Mouse (Mus musculus) kidney, adult 18-20 months (tissue): ENCODE measurements around the gene Car10.

Source experiments
- DNase-seq: peaks from one replicate; pipeline ENCODE4 v3.0.0; 2021

Gene Car10

DNA sequence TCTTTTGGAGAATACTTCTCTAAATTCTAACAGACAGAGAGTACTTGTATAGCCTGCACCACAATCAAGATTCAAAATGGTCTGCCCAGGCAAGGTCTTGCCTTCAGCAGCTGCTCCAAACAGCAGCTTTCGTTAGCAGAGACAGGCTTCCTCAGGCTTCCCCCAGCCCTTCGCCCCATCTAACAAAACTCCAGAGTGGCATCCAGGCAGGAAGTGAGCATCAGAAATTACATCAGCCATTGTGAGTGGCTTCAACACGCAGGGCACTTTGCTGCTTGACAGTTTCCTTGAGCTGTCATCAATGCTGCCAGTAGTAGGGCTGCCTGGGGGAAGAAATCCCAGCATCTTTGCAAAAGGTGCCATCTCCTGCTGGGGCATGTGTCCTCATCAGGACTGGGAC is 405.0 kb downstream of the Car10 start:
- no peak for DNase-seq

DNA sequence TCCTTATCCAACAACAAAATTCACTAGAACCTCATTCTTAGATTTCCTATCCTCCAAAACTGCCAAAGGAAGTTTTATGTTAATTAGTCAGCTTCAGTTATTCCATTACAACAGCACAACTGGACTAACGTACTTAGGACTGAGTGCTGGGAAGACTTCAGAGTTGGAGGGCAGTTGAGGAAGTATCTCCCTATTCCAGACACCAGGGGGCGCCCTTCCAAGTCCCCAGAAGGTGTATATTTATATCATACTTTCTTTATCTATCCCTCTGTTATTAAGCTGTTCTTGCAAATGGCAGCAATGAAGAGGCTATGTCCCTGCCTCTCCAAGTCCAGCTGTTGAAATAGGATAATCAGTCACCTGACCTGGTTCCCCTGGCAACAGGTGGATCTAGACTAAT is 405.6 kb downstream of the Car10 start:
- peak; percentile 30 for DNase-seq

DNA sequence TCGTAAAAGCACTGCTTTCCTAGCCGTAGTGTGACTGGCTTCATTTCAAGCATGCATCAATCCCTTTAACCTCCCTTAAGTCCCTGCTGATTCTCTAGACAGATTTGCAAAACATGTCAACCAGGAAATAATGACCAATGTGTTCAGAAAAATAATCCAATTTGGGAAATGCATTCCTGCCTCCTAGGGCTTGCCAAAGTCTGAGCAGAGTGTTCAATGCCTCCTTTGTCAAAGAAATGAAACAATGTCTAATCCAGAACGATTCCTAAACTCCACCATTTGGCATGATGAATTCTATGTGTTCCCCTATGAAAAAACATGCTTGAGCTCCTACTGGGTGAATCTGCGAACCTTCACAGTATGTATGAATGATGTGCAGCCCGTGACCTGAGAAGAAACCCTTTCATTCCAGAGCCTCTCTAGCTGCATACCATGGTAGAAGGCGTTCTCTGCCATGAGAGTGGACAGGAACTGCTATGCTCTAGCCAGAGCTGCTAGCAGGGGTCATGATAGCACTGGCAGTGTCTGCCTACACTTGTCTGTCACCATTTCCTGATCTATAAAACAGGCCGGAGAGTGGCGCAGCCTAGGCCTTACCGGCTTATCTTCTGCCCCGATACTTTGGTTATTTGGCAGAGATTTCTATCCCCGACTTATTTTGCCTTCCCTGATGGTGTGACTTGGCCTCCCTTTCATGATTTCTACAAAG is 411.9 kb downstream of the Car10 start:
- DNase-seq: no peak

DNA sequence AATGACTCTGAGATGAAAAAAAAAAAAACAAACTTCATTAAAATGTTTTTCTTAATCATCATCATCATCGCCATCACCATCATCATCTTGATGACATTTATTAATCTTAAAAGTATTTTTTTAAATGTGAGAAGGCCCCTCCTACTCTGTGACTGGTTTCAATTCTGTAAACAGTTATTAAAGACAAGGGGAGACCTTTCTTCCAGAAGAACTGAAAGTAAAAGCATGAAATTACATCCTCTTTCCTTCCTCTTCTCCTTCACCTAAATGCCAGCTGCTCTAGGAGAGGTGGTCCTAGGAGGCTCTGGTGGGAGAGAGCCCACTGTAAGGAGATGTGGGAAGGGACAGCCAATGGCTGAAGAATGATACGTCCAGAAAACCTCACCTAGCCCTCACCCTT is 415.0 kb downstream of the Car10 start:
- no peak for DNase-seq

DNA sequence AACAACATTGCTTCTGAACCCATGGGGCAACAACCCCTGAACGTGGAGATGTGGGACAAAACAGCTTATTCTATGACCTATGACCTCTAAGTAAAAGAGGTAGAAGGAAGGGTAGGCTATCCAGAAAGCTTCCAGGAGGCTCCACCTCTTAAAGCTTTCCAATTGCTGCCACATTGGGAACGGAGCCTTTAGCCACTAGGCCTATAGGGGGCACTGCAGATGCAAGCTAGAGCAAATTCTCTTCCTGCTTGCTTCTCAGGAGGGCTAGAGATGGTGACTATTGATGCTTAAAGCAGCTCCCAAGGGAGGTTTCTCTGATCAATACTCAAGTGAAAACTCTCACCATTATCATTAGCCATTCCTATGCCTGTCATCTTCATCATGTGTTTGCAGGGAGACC is 416.6 kb downstream of the Car10 start:
- DNase-seq: no peak

DNA sequence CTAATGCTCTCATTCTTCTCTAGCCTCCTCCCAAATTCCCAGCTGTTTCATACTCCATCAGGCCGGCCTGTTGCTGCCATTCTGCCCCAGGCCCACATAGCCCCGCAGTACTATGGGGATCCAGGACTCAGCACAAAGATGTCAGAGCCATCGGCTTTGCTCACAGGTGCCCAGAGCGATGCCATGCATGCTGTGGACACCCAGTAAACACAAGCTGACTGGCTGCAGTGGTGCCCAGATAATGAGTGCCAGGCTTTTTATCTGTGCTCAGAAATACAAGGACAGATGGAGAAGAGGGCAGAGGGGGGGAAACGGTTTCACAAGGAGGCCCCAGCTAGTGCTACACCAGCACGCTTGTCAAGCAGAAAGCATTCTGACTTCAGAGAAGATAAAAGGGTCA is 417.7 kb downstream of the Car10 start:
- DNase-seq: no peak

DNA sequence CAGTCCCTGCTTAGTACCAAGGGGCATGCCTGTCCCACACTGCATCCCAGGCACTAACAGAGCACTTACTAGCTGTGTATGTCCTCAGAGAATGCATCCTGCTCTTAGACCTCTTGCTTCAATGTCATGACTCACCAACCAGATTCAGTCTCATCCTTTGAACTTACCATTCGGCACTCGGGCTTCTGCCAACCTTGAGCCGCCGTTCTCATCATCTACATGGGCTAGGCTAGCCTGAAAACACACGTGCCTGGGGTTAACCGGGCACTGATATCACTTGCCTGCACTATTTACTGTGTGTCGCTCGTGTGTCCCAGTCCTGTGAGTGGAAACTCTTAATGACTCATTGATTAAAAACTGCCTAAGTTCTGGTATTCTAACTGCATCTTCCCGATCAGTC is 418.4 kb downstream of the Car10 start:
- no peak for DNase-seq

DNA sequence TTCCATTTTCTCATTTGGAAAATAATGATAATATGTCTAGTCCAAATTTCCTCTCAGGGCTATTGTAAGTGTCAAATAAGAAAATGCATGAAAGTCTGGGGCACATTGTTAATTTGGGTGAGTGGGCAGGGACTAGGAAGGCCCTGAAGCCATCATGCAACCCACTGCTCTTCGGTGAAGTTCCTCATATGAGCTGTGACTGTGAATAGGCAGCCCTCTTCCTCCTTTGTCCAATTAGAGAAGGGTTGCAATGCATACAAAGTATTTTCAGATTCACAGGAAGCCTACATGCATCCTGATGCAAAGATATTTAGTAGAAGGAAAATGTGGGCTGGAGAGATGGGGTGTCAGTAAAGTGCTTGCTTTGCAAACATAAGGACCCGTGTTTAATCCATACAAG is 419.1 kb downstream of the Car10 start:
- DNase-seq: no peak

DNA sequence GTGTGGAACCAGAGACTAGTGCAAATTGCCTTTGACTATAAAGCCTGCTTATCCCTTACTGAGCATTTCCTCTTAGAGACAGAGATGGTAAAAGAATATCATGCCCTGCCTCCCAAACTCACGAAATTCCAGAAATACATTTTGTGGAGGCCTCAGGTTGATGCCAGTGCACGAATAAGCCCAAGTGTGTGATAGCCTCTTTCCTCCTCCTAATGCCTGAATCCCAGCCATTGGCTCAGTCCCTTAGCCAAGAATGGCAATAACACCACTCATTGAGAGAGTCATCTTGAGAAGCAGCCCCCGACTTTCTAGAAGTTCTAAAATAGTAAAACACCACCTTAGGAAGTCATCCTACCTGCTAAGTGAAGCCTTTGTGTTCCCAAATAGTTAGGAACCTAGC is 424.7 kb downstream of the Car10 start:
- DNase-seq: no peak

DNA sequence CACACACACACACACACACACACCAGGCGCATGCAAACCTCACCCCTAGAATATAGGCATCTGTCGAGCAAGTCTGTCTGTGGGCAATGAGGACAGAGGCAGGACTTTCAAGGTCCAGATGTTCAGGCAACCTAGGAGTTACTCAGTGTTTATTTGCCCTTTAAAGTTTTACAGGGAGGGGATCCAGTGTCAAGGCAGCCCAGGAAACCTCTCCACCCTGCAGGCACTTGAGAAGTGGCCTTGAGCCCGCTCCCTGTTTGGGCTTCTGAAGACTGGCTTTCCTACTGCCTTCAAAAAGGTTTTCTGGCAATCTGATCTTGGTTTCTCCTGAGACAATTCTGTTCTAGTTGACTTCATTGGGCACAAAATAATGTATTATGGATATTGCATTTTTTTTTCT is 428.1 kb downstream of the Car10 start:
- no peak for DNase-seq

DNA sequence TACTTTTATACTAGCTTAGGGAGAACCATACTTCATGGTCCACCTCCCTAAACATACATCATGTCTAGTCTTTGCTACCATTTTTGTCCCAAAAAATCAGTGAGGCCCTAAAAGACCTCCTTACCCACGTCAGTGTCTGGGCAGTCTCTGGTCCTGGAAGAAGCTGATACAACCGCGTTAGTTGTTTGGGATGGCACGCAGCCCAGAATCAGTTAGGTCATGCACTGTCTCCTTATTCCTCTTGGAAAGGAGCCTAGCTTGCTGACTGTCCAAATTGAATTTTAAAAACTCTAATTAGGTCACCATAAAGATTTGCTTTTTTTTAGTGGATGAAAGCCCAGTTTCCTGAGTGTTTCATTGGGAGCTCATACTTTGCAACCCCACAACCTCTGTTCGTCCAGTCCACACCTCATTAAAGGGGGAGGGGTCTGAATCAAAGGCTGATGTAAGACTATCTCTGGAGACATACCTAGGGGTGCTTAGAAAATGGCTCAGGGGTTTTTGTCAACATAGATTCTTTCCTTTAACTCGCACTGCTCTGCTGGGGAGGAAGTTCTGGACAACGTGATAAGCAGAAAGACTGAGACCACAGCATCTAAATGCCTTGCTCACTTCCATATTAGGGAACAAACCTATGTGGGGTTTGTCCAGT is 433.3 kb downstream of the Car10 start:
- peak; percentile 45 for DNase-seq

DNA sequence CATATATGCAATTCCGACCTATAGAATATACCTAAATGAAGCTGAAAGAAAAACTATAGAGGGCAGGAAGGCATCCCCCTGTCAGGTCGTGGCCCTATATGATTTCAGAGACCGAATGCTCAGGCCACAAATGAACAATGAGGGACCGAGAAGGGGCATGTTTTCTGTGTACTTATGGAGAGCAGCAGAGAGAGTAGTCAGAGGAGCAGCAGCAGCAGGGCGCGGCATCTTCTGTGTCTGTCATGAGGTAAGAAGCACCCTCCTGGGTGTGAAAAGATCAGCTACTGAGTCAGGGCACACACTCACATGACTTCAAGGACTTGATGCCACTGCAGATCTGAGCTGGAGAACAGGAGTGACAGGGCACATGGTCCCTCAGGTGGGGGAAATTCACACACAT is 438.4 kb downstream of the Car10 start:
- DNase-seq: no peak

DNA sequence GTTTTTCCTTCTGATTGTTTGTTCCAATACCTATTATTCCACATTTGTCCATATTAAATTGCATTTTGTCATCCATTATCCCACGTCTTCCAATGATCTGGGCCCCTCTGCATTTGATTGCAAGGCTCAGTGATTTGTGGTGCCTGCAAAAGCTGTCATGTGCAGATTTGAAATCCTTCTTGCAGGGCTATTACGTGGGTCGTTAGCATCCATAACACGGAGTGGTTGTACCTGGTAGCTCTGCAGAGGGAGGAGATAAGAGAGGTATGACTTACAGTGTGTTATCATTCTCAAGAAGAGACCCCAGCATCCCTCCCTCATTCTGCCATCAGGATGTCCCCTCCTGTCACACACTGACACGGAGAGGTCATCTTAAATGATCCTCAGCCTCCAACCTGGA is 451.1 kb downstream of the Car10 start:
- DNase-seq: no peak

DNA sequence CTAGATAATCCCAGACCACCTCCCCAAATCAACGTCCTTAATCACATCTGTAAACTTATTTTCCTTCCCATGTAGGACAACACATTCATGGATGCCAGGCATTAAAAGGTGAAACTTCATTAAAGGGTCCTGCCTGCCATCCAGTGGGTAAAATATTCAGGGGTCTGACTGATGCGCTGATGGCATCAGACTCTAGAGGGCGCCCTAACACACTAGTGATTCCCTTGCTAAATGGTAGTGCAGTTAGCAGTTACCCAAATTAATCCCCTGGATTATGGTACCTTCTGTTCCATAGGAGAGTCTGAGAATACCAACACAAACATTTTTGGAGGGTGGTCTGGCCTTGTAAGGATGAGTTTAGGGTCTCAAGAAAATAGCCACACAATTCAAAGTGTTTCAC is 453.1 kb downstream of the Car10 start:
- peak; percentile 40 for DNase-seq

DNA sequence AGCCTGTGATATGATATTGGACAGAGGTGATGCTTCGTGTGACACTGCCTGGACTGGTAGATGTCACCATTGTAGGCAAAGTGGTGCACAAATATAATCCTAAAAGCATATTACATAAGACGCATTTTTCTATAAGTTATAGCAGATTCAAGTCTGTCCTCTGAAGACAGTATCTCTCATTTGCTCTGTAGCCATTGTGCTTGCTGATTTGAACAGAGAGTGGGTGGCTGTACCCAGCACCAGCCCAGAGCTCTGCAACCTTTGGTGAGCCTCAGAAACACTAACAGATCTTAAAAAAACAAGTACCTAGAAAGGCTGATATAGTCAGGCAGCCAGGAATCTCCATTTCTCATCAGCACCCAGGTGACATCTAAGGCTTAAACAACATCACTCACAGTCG is 461.3 kb downstream of the Car10 start:
- no peak for DNase-seq

DNA sequence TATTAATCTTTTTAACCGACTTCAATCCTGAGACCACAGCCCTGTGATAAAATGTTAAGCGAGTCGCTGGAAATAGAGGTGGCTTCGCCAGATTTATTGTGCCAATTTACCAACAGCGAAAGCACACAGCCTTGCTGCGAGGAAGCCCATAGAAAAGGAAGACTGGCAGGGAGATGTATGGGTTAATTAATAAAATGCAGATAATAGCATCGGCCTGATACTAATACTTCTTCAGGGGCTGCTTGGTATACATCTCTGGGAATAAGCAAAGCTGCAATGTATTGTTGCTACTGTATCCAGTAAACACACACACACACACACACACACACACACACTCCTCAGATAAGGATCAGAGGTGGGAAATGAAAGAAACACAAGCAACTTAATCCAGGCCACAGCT is 462.7 kb downstream of the Car10 start:
- DNase-seq: no peak

DNA sequence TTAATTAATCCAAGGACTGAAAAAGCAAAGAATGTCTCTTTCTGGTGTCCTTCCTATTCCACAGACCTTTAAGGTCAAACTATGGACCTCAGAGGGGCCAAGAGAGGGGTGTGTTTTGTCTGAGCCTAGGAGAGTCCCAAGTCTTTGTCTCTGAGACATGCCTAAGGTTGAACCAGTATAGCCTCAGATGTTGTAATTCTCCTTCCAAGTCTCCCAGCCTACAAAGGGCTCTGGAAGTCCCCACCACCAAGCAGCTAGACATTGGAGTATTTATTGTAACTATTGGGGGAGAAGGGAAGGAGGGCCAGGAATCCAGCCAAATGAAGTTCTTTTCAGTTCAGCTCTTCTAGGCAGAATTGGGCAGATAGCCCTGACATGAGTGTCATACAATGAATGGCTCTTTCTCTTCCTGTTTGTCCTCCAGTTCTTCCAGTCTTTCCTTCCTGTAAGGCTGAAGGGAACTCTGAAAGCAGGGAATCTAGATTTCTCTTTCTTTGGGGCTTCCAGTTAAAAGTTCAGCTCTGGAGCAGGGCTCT is 464.6 kb downstream of the Car10 start:
- no peak for DNase-seq

DNA sequence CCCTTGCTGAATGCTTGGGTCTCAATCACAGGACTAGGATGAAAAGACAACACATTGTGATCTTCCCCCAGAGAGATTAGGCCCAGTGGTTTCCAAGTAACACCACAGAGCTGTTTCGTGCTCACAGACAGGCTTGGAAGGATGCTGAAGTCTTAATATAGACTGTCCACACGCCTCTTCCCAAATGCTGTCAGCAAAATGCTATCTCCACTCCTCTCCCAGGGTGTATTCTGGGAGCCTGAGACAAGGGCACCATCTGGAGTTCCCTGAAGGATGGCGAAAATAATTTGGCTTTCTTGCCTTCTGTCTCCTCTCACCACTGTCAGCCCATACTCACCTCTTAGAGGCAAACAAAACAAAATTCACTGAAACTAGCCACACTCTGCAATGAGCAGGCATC is 467.9 kb downstream of the Car10 start:
- DNase-seq: no peak

DNA sequence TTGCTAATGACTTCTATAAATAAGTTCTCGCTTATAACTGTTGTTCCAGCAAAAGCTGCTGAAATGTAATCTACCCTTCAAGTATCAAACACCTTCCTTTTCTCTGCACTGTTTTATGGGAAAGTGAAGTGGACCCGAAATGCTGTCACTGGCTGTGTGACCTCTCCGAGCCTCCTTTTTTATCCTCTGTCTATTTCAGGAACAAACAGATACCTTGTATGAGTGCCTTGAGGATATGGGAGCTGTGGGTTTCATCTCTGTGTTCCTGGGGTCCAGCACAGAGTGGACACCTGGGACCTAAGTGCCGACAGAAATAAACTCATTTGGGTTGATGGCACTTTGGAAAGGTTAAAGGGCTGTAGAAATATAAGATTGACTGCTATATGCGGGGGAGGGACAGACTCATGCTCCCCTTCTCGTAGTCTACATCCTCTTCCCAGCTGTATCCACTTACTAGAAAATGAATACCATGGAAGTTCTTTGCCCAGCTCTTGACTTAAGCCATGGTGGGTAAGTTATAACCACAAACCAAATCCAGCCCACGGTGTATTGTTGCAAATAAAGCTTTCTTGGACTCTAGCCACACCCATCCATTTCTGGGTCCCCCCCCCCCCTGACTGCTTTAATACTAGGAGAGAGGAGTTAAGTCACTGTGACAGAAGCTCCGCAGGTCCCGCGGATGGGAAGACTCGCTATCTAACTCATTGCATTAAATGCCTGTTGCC is 474.3 kb downstream of the Car10 start:
- DNase-seq: no peak

DNA sequence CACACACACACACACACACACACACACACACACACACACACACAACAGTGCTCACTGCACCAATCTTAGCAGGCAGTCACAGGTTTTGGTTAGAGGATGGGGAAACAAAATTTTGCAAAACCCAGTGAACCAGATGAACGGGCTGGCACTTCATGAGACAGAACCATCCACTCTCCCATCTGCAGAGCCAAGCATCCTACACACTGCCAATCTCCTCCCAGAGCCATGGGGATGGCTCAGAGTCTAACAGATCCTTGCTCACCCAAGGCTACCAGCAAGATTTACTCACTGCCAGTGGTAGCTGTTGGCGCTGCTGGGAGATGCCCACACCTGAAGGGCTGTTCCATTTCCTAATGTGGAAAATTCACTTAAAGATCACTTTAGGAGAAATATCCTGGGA is 479.6 kb downstream of the Car10 start:
- DNase-seq: no peak

DNA sequence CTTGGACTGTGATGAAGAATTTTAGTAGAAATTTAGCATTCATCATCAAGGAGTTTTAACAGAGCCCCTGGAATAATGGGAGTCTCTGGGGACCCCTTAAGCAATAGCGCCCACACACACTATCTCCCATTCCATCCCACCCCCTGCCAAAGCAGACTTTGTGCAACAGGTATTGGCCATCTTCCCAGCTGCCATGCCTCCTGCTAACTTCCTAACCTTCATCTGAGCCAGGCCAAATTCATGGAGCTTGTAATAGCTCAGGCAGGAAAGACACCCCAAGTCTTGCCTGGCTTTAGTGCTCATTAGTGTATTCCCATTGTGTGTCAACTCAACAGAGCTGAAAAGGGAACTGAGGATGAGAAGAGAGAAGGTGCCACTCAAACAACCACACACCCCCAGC is 481.8 kb downstream of the Car10 start:
- no peak for DNase-seq

DNA sequence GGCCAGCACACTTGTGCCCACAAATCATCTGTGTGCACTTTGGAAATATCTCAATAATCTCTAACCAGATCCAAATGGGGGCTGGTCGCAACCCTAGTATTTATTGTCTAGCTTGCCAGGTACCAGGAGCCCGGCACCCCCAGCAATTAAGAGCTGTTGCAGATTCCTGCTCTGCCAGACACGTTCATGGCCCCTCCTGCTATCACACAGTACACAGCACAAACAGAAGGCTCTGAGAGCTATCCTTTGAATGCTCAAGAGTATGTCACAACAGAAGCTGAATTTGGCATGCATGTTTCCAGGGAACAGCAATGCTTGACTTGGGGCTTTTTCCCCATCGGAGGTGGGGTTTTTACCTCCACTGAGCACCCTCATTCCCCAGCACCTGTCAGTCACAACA is 483.5 kb downstream of the Car10 start:
- DNase-seq: no peak

DNA sequence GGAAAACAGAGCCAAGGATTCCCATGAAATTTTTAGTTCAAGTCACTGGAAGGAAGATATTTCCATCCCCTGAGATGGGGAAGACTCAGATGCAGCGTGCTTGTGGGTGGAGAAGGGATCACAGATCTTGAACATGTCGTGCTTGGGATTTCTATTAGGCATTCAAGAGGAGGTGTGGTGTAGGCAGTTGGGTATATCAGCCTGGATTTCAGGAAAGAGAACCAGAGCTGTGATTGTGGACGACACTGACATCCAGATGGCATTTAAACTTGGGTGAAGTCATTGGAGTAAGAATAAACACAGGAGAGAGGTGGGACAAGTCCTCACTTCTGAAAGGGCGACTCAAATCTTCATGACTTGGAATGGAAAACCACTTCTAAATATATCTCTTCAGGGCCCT is 490.0 kb downstream of the Car10 start:
- no peak for DNase-seq

DNA sequence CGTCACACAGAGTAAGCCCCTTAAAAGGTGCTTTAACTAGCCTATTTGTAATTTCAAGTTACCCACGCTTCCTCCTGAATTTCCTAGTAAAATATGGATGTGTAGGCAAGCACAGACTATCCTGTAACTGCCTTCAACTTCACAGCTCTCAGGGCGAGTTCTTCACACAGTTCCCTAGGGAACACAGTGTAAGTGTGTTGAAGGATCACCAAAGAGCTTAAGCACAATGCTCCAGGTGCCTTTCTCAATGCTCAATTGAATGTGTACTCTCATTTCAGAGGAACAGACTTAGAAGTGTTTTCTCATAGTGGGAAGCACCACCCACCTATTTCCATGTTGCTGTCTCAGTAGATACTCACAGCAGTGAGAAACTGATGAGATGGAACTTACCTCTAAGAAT is 492.8 kb downstream of the Car10 start:
- no peak for DNase-seq
